Mouse (Mus musculus) large intestine, adult 2 months (tissue): ENCODE data around the gene Myo3b. TPM values are rescaled to one million over a fixed set of nuclear protein-coding genes. Genes with fewer than 3 reads are reported as not detected.

ENCODE experiments used
- DNase-seq: peaks from one replicate; pipeline ENCODE4 v3.0.0-alpha.2; 2012; ENCODE audit warnings: low read depth, low spot score
- WGBS: fragments of 180-500 bp; shearing (Covaris S2); methylation state at CpG from one replicate; pipeline ENCODE4 v1.1.7; 2018; 5-methylcytosine and 5-hydroxymethylcytosine counted together
- polyA plus RNA-seq: library from polyadenylated mRNA; depleted of rRNA; stranded (reverse); fragments of >200 nt; gene quantifications from 2 replicates; pipeline ENCODE4 v1.2.3, GENCODE M21; 2012

Gene Myo3b
- polyA plus RNA-seq, 1 experiment = 0.06 TPM

- WGBS = 92% methylated on average over 2 of the region's 2 CpGs
- no peak for DNase-seq
Measured at GRCm38 (mm10) chr2:70119265-70119663, 80.3 kb downstream of the Myo3b start.

DNA sequence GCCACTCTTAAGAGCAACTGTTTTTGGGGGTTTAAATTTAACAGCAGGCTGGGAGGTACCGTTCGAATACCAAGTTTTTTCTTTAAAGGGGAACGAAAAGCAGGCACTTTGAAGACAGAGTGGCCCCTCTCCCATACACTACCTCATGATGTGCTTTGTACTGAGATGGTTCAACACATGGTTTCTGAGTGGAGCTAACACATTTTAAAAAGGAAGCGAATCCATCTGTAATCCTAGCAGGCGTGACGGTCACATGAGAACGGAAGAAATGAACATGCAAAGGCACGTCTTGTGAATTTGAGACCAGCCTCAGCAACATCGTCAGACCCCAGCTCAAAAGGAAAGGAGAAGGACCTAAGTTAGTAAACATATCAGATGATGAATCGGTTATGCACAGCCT is 87.4 kb downstream of the Myo3b start:
- WGBS = 77% methylated on average over 10 of the region's 10 CpGs
- DNase-seq = no peak

GRCm38 (mm10) chr2:70126783-70127182 is 87.9 kb downstream of the Myo3b start:
- DNase-seq = peak; percentile 14
- 1% methylated on average over 13 of the region's 13 CpGs for WGBS

DNA sequence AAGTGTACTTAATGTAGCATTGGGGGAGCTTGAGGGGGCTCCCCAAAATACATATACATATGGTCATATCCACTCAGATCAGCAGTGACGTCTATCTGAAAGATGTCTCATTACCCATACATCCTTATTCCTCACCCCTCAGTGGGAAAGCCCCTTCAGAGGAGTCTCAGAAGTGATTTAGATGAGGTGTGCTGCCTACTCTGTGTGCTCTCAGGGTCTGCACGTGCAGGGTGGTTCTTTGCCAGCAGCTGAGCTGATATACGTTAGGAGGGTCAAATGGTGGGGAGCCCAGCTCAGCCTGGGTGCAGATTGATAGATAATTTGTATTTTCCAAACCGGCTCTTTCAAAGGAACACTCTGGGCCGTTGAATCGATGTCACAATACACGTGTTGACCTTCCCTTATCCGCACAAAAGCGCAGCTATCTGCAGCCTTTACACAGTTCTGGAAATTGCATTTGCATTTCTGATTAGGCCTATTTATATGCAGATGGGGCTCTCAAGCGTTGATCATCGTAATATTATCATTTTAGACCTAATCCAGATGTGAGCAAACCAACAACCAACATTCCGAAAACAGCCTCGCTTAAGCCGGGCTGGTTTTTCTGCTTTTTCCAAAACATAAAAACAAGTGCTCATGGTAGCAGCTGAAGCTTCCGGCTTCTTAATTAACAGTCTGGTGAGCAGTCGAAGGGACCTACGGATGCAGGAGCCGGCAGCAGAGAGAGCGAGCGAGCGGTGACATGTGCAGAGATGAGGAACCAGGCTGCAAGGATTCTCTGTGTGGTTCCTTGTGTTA is 88.6 kb downstream of the Myo3b start:
- DNase-seq = no peak
- 16% methylated on average over 21 of the region's 21 CpGs for WGBS

GRCm38 (mm10) chr2:70128590-70128989 is 89.7 kb downstream of the Myo3b start:
- 68% methylated on average over 6 of the region's 6 CpGs for whole genome bisulfite sequencing
- DNase-seq = no peak

DNA sequence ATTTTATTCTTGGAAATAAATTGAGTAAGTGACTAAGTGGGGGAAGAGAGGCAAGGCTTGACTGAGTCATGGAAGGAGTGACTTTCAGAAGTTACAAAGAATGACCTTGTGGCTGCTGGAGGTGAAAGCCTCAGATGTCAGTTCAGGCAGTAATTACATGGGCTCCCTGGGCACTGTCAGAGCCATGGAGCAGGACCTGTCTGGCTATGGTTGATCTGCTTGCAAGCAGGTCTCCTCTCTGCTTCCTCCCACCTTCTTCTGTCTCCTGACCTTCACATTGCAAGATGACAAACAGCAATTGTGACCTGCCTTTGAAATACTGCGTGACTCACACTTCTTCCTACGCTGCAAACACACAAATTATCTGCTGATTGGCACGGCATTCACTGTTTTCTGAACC is 90.6 kb downstream of the Myo3b start:
- WGBS = 42% methylated on average over 3 of the region's 3 CpGs
- DNase-seq = no peak

GRCm38 (mm10) chr2:70133281-70133680 is 94.4 kb downstream of the Myo3b start:
- 78% methylated on average over 4 of the region's 4 CpGs for WGBS

GRCm38 (mm10) chr2:70137226-70137998 is 98.5 kb downstream of the Myo3b start:
- WGBS = 84% methylated on average over 4 of the region's 4 CpGs

More at GRCm38 (mm10) chr2:70133281-70133680, 94.4 kb downstream of the Myo3b start:
- no peak for DNase-seq

GRCm38 (mm10) chr2:70143543-70144188 is 104.7 kb downstream of the Myo3b start:
- WGBS = 85% methylated on average over 4 of the region's 4 CpGs
- DNase-seq = no peak

More at GRCm38 (mm10) chr2:70137226-70137998, 98.5 kb downstream of the Myo3b start:
- DNase-seq = no peak

GRCm38 (mm10) chr2:70146993-70147581 is 108.2 kb downstream of the Myo3b start:
- no peak for DNase-seq
- 41% methylated on average over 12 of the region's 12 CpGs for WGBS

DNA sequence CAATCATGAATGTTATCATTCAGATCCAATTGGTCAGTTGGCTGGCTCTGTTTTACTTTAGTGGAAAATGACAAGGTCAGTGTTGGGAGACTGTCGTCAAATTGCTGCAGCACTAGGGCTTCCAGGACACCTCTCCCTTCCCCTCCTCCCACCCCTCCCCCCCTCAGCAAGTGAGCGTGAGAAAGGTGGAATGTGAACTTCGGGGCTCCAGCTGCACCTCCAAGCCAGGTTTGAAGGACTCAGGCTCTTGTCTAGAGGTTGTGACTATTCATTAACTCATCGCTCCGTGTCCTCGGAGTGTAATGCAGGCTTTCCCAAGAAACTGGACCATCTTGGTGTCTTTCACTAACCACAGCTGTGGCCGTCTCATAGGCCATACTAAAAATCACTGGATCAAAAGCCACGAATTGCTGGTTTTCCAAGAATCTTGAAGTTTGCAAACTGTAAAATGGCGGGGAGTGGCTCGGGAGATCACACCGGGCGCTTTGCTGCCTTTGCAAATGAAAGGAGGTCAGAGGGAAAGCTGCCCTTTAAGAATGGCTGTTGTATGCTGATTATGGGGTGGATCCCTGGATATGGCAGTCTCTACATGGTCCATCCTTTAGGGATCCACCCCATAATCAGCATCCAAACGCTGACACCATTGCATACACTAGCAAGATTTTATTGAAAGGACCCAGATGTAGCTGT is 110.0 kb downstream of the Myo3b start:
- 48% methylated on average over 13 of the region's 13 CpGs for WGBS
- DNase-seq = no peak

GRCm38 (mm10) chr2:70150399-70151035 is 111.6 kb downstream of the Myo3b start:
- 76% methylated on average over 6 of the region's 6 CpGs for WGBS
- DNase-seq = no peak

GRCm38 (mm10) chr2:70151930-70152329 is 113.0 kb downstream of the Myo3b start:
- no peak for DNase-seq
- 72% methylated on average over 3 of the region's 3 CpGs for WGBS

DNA sequence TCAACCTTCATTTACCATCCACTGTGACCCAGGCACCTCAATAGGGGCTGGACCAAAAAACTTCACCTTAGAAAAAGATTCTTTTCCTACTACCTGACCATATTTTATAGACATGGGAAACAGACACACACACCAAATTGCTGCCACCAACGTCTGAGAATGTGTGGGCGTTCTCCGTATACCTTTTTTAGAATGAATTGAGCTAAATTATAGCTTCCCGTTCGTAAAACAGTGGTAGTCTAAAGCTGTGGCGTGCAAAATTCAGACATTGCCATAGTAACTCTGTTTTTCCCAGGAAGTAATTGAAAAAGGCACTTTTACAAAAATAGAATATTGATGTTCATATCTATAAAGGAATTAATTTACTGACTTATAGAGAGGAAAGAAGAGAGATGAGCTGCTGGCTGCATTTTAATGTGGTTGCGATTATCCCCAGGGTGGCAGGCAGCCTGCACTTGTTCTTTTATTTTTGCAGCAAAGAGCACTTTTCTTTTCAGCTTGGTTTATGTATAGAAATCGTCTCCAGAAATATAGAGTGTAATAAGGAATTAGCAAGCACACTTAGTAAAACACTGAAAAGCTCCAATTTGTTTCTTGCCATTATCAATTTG is 116.4 kb downstream of the Myo3b start:
- WGBS = 70% methylated on average over 8 of the region's 8 CpGs
- DNase-seq = no peak

GRCm38 (mm10) chr2:70159543-70159942 is 120.6 kb downstream of the Myo3b start:
- WGBS = 42% methylated on average over 8 of the region's 8 CpGs
- DNase-seq = no peak

DNA sequence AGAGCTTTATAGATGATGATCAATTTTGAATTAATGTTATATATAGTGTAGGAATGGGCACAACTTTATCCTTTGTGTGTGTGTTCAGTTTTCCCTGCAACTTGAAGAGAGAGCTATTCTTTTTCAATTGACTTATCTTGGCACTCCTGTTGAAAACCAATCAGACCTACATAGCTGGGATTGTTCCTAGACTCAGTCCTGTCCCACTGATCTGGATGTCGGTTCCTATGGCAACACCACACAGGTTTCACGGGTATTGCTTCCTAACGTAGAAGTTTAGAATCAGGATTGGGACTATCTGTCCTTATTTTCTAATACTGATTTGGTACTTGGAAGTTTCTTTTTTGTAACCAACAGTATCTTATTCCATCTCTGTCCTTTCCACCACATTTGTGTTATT is 127.3 kb downstream of the Myo3b start:
- 56% methylated on average over 3 of the region's 3 CpGs for WGBS
- DNase-seq = no peak

DNA sequence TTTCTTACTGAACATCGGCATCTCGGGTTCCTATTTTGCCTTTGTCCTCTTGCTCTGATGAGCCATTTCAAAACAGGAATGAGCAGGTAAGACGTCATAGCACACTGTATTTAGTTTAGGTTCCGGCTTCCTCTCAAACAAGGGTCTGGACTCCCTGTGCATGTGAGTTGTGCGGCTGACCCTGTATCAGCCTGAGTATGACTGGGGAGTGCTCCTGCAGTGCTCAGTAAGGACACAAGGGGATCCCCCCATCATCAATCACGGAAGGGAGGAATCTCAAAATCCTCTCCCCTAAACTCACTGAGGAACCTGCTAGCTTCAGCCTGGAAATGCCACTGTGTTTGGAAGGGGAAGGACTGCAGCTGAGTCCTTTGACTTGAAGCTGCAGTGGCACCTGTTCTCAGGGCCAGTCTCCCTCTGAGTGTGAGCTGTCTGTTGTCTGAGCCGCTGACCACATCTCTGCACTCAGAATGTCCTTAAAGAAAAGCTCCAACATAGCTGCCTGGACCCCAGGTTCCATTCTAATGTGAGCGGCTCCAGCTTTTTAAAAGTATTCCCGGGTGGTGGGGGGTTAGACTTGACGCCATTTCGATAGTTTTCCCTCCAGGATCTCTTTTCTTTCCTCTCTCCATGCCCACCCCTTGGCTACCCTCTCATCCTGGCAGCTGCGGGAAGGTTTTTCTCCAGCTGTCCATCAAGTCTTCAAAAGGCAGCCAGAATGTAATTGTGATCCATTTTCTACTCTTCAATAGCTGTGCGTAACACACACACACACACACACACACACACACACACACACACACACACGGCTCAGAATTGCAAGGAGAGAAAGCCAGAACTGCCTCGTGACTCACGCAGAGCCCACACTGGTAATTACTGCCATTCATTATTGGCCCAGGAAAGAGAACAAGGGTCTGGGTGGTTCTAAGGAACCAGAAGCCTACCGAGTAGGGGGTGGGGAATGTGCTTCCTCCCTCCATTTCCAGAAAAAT is 129.3 kb downstream of the Myo3b start:
- no peak for DNase-seq

More for the DNA sequence above, 129.3 kb downstream of the Myo3b start:
- 53% methylated on average over 17 of the region's 17 CpGs for WGBS
